Mouse (Mus musculus): ENCODE results near the gene Creb5. TPM values are rescaled to one million over a fixed set of nuclear protein-coding genes. Genes with fewer than 3 reads are reported as not detected.

Creb5 gene
- total RNA-seq, 2 experiments from 2014 or later: 7.5 to 9.2 TPM

DNA sequence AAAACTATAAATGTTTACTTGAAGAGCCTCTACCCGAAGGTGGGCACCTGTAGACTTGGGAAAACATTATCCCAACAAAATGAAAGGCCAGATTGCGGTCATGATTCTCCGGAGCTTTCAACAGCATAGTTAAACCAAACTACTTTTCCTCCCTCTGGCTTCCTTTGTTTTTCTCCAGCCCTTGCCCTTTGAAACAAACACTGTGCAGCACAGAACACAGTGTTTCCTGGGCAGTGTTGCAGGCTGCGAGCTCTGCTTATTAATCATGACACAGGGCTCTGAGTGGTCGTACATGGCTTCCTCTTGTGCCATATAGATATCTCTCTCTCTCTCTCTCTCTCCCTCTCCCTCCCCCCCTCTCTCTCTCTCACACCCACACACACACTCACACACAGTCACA, 206.8 kb downstream of the Creb5 start:
- DNase-seq: no peak

DNA sequence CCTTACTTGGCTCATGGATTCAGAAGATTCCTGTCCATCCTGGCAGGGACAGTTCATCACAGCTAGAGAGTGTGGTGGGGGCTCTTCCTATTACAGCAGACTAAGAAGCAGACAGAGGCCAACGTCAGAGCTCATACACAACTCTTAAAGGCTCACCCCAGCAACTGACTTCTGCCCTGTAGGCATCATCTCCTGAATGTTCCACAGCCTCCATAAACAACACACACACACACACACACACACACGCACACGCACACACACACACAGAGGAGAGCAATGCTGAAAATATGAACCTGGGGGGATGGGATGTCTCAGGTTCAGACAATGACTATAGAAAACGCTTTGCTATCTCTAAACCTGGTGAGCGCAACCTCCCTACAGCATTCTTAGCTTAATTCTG, 208.6 kb downstream of the Creb5 start:
- DNase-seq: no peak

DNA sequence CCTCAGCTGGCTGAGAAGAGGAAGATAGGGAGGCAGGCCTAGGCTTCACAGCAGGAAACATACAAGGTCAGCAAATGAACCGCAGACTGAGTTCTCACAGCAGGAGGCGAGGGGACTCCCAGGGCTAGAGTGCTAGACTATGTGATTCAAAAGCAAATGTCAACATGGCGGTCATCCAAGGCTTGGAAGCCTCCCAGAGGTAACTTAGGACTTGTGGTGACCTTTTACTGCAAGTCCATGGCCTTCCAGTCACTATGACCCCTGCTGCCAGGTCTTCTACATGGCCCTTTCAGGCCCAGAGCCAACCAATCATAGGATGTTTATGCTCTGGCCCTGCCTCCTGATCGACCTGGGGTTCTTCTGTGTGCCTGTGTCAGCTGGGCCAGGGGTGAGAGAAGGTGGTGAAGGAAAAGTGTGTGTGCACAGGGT, 209.3 kb downstream of the Creb5 start:
- peak; percentile 77 for DNase-seq

DNA sequence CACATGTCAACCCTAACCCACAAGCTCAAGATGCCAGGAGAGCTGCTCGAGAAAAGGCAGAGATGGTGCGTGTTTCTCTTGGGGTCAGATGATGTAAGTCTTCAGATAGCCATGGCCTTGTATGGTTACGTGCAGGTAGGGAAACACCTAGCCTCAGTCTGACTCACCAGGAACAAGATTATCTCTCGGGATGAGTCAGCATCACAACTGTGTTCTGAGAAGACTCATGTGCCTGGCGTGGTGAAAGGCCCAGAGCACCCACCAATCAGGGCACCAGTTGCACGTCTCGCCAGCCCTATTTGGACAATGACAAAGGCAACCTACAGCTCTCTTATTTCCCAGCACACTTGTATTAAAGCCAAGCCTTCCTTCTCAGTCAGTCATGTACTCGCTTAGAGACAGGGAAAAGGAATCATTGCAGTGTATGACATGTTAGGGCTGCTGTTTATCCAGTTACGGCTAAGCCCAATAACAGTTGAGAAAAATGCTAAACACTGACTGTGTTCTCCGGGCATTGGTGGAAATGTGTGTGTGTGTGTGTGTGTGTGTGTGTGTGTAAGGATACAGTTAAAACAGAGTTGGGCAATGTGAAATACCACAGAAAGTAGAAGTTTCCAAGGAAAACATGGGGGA, 210.9 kb downstream of the Creb5 start:
- no peak for DNase-seq

DNA sequence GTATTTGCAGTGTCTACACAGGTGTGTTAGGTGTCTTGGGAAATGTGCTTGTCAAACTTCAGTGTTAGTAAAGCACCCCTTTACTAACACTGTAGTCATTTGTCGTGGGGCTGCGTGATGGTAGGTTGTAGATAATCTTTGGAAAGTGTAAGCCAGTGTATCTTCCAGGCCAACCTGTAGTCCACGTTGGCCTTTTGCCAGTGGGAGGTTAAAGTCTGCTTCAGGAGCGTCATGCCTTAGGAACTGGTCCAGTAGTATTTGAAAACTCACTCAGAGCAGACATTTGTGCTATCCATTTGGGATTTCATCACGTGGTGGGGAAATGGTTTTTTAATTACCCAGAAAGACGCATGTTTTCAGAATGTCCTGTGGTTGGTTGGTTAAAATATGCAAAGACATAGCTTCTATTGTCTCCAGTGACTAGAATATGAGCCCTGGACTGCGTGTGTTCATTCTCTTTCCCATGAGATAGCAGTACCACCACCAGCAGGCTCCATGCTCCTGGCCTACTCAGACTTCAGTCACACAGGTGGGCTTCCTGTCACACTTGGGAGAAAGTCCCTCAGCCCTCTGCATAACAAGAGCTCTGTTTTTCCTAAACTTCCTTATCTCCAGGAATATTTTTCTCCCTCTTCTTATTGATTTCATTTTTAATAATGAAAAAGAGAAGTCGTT, 212.7 kb downstream of the Creb5 start:
- DNase-seq: no peak

DNA sequence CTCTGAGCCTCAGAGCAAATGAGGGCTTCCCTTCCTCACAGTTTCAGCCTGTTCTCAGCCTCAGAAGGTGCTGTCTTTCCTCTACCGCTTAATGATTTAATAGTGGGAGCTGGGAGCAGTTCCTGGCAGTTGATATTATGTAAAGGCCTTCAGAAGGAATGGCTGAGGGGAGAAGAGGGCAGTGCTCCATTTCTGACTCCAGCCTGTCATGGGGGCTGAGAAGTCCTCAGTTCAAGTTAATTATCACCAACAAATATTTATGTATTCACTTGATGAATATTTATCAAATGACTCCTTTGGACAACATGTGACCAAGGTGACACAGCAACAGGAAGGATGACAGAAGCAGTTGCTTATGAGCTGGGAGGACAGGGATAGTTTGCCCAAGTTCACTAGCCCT, 214.2 kb downstream of the Creb5 start:
- DNase-seq: no peak

DNA sequence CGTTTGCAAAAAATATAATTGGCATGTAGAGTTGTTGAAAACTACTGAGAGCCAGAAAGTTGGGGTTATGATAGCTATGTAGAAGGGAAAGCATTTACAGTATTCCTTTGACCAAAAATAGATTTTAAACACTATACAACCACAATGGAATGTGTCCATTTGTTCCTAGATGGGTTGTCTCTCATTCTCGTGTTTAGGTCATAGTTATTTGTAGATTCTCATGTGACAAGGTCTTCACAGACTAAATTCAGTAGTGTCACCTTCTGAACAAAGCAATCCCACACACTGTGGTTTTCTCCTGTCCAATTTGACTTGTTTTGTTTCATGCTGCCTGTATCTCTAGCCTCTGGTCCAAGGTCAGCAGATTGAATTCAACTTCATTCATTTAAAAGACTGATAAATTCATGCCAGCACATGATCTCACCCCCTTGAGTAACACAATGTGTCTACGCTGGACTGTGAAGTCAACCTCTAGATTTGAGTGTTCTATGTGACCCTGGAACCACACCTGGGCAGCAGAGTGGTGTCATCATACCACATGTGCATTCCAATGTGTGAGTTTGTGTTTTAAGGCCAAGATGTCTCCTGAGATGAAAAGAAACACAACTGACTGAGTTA, 220.0 kb downstream of the Creb5 start:
- peak; percentile 14 for DNase-seq

DNA sequence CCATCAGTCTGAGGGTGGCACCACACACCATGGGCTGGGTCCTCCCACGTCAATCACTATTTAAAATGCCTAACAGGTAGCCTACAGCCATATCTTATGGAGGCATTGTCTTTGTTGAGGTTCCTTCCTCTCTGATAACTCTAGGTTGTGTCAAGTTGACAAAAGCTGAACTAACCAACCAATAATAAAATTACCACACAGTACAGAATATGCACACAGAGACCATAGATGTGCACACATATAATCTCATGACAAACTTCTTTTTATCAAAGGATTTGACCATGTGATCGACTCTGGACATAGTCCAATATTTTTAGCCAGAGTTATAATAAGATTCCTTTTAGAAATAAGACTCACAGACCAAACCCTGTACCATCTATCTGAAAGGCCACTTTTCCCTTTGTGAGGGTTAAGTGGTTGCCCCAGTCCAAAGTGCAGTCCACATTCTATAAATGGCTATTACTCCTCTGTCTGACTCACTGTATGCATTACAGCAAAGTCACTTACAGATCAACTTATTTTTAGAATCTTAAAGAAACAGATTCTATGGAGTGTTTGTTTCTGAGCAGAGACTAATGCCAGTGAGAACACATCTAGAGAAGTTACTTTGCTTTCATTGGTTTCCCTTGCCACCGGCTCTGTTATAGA, 221.9 kb downstream of the Creb5 start:
- no peak for DNase-seq

DNA sequence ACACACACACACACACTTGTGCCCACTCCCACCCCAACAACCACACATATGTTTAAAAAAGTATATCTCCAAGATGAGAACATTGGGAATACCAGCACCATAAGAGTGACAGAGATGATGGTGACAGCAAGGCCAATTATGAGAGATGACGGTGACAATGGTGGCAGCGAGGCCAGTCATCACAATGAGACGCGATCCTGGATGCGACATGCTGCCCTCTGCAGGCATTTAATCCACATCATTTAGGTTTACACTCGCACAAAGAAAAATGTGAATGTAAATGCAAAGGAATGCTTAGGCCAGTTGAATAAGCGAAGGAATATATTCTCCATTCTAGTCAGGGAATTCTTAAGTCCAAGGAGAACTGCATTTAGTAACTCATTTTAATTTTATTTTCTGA, 222.9 kb downstream of the Creb5 start:
- DNase-seq: no peak

DNA sequence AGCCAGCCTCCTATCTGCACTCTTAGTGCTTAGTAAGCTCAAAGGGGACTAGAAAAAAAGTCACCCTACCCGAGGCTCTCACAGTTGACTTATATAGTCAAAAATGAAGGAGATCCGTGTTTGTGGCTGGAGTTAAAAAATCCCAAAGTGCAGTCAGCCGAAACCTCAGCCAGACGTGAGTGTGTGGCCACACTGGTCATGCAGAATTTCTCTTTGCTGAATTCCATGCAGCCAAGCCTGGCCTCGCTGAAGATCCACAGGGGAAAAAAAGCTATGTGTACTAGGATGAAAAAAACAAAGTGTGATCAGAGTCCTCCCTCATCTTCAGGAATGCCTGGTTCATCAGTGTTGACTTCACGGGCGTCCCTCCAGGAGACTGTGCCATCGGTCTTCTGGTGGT, 225.2 kb downstream of the Creb5 start:
- DNase-seq: no peak

DNA sequence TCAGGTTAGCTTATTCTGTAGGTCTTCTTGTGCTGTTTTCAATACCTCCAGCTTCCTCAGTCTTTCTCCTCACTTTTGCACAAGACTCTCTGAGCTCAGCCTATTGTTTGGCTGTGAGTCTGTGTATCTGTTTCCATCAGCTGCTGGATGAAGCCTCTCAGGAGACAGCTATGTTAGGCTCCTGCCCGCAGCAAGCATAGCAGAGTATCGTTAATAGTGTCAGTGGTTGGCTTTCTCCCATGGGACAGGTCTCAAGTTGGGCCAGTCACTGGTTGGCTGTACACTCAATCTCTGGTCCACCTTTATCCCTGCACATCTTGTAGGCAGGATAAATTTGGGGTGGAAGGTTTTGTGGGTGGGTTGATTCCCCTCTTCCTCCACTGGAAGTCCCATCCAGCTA, 226.3 kb downstream of the Creb5 start:
- DNase-seq: no peak

DNA sequence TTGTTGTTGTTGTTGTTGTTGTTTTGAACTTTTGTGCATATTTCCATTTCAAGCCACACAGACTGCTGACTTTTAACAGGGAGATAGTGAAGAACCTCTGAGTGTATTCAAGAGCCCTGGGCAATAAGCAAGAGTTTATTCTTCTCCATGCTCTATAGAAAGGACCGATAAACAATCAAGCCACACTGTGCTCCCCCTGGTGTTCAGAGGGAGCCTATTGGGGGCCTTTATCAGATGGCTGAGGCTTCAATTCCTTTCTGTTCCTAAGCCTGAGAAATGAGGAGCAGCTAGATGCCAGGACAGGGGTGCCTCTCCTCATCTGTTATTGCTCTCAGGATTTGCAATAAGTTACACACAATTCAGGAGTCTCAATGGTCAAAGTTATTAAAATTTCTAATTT, 227.8 kb downstream of the Creb5 start:
- no peak for DNase-seq

DNA sequence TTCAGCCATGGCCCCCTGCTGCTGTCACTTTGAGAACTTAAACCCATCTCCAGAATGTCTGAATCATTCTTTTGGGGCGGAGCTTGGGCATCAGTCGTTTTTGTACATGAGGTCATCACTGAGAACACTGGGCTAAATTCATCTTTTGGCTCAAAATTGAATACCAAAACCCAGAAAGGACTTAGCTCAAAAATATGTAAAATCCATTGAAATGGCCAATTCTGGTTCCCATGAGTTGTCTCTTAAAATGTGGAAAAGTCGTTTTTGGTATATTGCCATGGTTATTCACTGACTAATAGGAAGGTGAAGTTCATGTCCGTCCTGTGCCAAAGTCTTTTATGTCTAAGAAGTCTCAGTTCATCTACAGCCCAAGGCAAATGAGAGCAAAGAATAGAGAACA, 228.5 kb downstream of the Creb5 start:
- DNase-seq: peak; percentile 37

DNA sequence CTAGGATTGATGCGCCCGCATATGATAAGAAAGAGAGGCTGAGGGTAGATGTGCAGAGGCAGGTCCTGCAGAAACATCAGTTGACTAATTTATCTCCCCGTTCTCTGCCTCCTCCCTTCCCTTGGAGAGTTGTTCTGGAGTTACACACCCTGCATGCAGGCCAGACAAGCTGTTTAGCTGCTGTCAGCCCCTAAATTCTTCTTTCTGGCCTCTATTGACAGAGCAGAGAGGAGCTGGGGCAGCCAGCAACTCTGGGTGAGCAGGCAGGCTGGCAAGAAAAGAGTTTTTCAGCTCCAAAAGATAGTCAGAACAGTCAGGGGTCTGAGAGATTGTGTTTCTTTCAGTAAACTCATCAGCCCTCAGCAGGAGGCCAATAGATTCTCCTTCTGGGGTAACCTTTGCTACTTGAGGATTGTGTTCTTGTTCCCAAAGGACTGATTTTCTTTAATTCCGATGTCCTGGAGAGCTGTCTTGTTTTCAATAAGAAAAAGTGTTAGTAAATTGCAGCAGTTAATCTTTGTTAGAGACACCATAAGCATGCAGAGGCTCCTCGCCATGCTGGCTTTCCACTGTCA, 230.4 kb downstream of the Creb5 start:
- DNase-seq: peak; percentile 48

DNA sequence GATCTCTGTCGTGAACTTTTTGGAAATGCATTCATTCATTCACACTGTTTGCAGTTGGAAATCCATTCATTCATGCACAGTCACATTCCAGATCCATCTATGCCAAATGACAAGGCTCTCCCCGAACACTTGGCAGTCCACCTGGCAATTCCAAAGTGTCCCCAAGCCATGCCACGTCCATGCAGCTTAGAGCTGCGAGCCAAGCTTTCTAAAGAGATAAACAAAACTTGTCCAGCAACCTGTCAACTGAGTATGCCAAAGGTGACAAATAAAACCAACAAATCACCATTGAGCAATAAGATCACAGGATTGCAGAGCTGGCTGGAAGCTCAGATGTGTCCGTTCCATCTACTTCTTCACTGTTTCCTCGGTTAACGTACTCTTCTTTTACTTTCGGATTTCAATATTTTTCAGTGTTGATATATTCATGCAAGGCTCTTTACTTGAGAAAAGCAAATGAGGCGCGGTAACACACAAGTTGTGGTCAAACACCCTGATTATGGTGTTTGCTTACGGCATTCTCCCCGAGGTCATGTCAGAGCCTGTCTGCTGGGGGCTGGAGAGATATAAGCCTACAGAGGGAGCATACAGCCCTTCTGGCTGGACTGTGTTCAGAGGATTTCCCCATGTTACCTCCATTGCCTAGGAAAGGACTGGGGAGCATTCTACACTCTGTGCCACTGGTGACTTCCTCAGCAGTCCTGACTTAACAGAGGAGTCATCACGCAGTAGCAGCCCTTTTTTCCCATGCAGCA, 236.8 kb downstream of the Creb5 start:
- DNase-seq: peak; percentile 11

DNA sequence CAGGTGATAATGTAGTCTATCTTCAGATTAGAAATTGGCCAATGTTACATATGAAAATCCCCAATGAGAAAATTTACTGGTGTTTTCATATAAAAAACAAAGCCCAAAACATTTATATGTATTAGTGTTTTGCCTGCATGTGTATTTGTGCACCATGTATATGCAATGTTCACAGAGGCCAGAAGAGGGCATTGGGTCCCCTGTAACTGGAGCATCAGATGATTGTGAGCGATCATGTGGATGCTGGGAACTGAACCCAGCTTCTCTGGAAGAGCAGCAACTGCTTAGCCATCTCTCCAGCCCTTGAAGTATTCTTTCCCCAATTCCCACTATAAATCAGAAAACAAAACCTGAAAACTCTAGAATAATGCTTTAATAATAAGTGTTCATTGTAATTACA, 239.4 kb downstream of the Creb5 start:
- DNase-seq: no peak

DNA sequence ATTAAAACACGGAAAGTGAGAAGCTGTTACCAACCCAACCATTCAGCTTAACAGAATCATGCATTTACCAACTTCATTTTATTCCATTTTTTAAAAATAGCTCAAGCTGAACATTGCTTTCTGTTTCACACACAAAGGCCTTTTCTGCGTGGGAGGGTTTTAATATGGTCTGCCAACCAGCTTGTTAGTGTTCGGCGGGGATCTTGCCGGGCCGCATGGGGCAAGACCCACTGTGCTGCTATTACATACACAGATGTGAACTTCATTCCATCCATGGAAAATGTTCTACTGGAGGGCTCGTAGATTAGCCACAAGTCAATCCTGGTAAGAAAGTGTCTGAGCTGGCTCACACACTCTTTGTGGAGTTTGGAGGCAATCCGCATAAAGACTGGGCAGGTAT, 243.7 kb downstream of the Creb5 start:
- peak; percentile 11 for DNase-seq

DNA sequence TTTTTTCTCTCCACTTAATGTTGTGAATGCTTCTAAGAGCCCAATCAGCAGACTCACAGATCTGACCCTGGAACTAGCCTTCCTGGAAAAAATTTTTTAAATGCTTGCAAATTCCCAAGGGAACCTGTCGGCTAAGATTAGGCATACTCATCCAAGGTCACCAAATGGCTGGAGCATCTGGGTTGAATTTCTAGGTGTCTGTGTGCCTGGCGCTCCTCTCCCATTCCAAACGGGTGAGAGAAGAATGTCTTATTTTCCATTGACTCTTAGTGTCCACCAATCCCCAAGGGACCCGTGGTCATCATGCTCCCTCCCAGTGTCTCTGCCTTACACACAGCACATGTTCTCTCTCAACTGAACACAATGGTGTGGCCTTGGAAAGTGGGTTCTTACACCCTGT, 244.4 kb downstream of the Creb5 start:
- DNase-seq: peak; percentile 12

DNA sequence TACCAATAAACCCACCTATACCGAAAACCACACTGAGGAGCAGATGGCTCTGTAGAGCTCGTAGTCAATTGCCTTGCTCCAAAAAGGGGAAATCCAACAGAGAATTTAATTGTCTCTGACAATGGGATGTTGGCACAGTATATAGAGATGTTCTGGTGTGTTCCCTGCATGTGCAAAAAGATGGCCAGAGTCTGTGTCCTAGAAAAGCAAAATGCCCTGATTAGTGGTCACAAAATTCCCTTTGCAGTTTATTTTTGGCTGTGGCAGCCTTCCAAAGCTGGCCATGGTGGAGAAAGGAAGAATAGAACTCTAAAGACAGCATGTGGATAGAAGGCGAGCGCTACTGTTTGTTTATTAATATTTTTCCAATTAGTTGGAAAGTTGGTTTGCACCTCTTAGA, 250.5 kb downstream of the Creb5 start:
- DNase-seq: no peak

DNA sequence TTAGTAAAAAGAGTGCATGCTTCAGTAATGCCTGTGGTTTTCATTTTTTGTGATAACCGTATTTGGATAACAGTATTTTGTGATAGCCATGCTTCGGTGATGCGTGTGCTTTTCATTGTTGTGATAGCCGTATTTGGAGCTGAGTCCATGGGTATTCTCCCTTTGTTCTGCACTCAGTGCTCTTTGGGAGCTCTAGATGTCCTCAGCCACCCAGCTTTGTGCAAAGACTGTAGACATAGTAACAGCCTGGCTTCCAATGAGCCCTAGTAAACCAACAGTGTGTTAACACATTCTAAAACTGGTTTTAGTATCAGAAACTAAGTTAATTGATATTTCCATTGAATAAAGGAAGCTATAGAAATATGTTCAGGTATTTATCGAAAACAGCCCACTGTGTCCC, 254.7 kb downstream of the Creb5 start:
- no peak for DNase-seq

DNA sequence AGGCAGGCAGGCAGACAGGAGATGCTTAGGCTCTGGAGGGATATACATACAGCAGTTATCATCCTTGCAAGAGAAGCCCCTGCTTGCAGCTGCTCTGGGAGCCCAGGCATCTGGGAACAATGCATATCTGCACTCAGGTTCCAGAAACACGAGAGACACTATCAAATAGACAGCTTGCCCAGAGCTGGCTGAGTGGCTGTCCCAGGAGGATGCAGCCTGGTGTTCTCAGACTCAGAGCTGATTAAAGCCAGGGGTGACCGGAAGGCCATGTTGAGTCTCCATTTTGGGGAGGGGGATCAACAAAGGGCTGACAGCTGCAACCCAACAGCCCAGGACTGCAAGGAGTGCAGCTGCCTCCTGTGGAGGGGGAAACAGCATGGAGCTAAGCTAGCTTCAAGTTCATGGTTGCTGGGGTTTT, 258.4 kb downstream of the Creb5 start:
- no peak for DNase-seq

DNA sequence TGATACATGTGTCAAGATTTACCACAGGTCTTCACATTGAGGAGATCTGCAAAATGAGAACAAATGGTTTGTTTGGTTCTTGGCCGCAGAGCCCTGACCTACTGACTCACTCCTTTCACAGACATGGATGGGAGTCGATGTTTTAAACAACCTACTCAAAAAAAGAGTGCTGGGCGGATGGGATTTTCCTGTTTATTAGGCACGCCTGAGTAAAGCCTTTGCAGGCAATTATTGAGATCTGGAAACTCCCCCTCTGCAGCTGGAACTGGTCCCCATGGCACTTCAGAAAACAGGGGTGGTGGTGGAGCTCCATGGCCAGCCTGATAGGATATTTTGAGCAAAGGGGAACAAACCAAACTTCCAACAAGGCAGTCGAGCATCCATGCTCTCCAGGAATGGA, 258.9 kb downstream of the Creb5 start:
- no peak for DNase-seq
